Mouse (Mus musculus) heart, adult 10 weeks (tissue): ENCODE measurements around the gene Tsen34. TPM values are rescaled to one million over a fixed set of nuclear protein-coding genes. Genes with fewer than 3 reads are reported as not detected.

Experiments used
- polyA plus RNA-seq: library from polyadenylated mRNA; stranded (reverse); fragments of 350-450 nt; fragmentation: Illumina TruSeq; extraction: RNeasy Lipid Tissue Mini Kit (QIAGEN cat#74804); gene quantifications from one replicate; pipeline ENCODE4 v1.2.3, GENCODE M21; 2014; ENCODE audit warnings: low read depth, low replicate concordance

Gene Tsen34
- polyA plus RNA-seq, result 63.7 TPM

GRCm38 (mm10) chr7:3692382-3692986 is at the start of gene Tsen34:
Tsen34 (plus strand) TSS chr7:3692863.

GRCm38 (mm10) chr7:3644672-3645487 is 47.8 kb upstream of the Tsen34 start, which contains the start of gene Cnot3:
Cnot3 (plus strand) TSS chr7:3645268.

GRCm38 (mm10) chr7:3665215-3666114 is 27.2 kb upstream of the Tsen34 start, which contains the start of gene Leng1:
Leng1 (minus strand) TSS chr7:3665840.

DNA sequence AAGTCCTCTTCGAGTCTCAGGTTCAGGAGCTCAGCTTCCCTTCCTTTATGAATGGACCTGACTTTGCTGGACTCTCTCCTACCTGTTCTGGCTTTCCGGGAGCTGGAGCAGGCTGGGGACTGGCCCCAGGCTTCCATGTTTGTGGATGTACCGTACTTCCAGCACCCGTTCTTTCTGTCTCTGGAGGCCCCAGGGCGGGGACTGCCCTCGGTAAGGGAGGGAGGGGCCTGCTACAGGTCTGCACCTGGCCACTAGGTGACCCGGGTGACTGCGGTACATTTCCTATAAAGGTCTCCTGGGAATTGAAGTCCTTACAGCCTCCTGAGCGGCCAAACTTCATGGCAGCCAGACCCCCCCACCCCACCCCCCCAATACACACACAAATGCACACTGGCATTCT is 15.3 kb upstream of the Tsen34 start, which contains the start of gene Tmc4:
Gene Tmc4 (minus strand): TSS at position 212 of the 400 bp plus-strand sequence.

DNA sequence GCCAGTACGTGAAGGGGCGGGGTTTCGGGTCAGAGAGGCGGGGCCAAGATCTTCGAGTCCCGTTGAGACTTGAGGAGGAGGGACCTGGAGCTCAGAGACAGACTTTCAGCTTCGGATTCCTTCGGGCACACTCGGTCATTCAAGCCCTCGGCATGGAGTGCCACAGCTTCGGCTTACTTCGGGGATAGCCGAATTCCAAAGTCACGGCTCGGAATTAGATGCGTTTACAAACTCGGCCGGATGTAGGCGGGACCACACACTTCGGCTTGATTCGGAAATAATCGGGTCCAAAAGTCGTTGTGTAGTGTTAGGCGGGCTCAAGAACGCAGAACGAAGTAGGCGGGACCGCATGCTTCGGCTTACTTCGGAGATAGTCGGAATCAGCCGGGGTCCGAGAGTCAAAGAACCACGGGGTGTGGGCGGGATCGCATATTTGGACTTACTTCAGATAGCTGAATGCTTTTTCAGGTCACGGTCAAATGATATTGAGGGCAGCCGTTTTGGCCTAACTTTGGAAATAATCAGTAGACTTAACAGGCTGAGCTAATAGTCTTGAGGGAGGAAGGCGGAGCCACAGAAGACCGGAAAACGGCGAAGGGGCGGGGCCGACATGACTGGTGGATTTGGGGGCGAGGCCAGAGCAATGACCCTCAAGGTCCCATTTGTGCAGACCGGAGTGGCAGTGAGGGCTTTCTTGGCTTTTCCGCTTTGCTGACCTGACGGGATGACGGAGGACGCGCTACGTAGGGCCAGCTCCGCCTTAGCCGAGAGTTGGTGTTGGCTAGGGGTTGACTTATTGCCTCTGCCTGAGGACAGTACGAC is 535 bp downstream of the Tsen34 start, which contains the start of gene Mboat7:
Gene Mboat7 (minus strand): TSS at position 537 of the 822 bp plus-strand sequence.

GRCm38 (mm10) chr7:3703879-3704441 is 11.3 kb downstream of the Tsen34 start, which contains the start of gene Rps9:
Rps9 (plus strand) TSS chr7:3703993.

DNA sequence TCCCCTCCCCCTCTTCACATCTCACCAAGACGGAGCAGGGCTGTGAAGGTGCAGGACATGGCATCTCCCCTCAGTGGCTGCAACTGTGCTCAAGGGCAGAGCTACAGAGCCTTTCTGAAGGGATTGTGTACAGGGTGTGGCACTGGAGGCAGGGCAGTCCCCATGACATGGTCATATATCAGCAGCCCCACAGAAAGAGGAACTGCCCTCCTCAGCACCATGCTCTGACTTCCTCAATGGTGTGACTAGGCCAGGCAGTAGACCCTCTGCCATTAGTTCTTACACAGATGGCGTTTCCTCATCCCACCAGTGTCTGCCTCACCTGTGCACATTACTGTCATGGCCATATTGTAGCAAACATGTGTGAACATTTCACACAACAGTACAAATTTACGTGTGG is 27.6 kb downstream of the Tsen34 start, which contains the start of gene Pirb:
Gene Pirb (minus strand): TSS at position 124 of the 400 bp plus-strand sequence.

Other genes starting within 250 kb of the Tsen34 start
- gene Tarm1, start 190.2 kb upstream of the Tsen34 start, polyA plus RNA-seq, result not detected
- not detected for gene Oscar, start 76.7 kb upstream of the Tsen34 start, polyA plus RNA-seq
- 1,418 TPM for gene Ndufa3, start 75.5 kb upstream of the Tsen34 start, polyA plus RNA-seq
- gene Tfpt, start 62.9 kb upstream of the Tsen34 start, polyA plus RNA-seq, result 21.6 TPM
- 32.6 TPM for gene Prpf31, start 62.9 kb upstream of the Tsen34 start, polyA plus RNA-seq
- 30.1 TPM for gene Cnot3, start 47.6 kb upstream of the Tsen34 start, polyA plus RNA-seq
- 18.2 TPM for gene Leng1, start 27.0 kb upstream of the Tsen34 start, polyA plus RNA-seq
- 2.0 TPM for gene Tmc4, start 15.3 kb upstream of the Tsen34 start, polyA plus RNA-seq
- 26.1 TPM for gene Mboat7, start 660 bp downstream of the Tsen34 start, polyA plus RNA-seq
- 1,030 TPM for gene Rps9, start 11.1 kb downstream of the Tsen34 start, polyA plus RNA-seq
- 3.3 TPM for gene Pirb, start 27.5 kb downstream of the Tsen34 start, polyA plus RNA-seq
- not detected for gene Gm15448, start 132.8 kb downstream of the Tsen34 start, polyA plus RNA-seq
- 0.16 TPM for gene Pira2, start 152.2 kb downstream of the Tsen34 start, polyA plus RNA-seq
- not detected for gene Gm14548, start 205.3 kb downstream of the Tsen34 start, polyA plus RNA-seq
- gene Lilra6, start 222.6 kb downstream of the Tsen34 start, polyA plus RNA-seq, result 0.16 TPM